Mouse (Mus musculus): ENCODE data around the gene Trappc6a. TPM values are rescaled to one million over a fixed set of nuclear protein-coding genes. Genes with fewer than 3 reads are reported as not detected.

The Trappc6a gene
- polyA plus RNA-seq, 1 experiment from 2014 or later: 89.0 TPM

DNA sequence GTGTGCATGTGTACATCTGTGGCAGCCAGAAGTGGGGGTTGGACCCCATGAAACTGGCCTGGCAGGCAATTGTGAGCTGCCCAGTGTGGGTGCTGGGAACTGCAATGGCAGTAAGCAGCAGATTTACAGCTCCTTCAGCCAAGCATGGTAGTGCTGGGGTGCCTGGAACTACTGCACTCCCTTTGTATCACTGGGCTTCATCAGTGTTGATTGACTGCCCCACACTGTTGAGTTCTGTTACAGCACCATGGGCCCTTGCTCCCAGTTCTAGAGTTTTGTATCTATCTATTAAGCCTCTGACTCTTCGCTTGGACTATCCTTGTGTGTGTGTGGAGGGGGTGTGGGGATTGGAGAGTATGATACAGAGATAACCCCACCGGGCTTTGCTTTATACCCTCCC lies 31.1 kb upstream of the Trappc6a start:
- H3K27ac ChIP-seq (ENCODE audit: low read length): no peak overlapping the region
- no peaks in the 10 kb centered on the region; the same call in 1 of the 2 replicates for H3K4me1 ChIP-seq (ENCODE audit: control insufficient read depth, insufficient read depth, low read length)
- WGBS: 57% methylated on average over 2 of the region's 2 CpGs
- no peak overlapping the region for H3K4me3 ChIP-seq (ENCODE audit: low read depth, low read length)
- no peak for ATAC-seq (ENCODE audit: insufficient number of reproducible peaks, insufficient read depth, low FRiP score, low read depth)
- no peaks in the 10 kb centered on the region for H3K9me3 ChIP-seq (ENCODE audit: control insufficient read depth, low read depth, low read length)
- no peaks in the 10 kb centered on the region for H3K36me3 ChIP-seq (ENCODE audit: control insufficient read depth, insufficient read depth, low read length)
- H3K9ac ChIP-seq (replicated peaks; ENCODE audit: low read depth, low read length): no peak overlapping the region
- peaks cover 6% of the 10 kb centered on the region; the same call in 1 of the 2 replicates for H3K27me3 ChIP-seq (ENCODE audit: control insufficient read depth, insufficient read depth, low read length)
- H3K4me2 ChIP-seq (replicated peaks; ENCODE audit: low read depth, low read length): no peak overlapping the region

DNA sequence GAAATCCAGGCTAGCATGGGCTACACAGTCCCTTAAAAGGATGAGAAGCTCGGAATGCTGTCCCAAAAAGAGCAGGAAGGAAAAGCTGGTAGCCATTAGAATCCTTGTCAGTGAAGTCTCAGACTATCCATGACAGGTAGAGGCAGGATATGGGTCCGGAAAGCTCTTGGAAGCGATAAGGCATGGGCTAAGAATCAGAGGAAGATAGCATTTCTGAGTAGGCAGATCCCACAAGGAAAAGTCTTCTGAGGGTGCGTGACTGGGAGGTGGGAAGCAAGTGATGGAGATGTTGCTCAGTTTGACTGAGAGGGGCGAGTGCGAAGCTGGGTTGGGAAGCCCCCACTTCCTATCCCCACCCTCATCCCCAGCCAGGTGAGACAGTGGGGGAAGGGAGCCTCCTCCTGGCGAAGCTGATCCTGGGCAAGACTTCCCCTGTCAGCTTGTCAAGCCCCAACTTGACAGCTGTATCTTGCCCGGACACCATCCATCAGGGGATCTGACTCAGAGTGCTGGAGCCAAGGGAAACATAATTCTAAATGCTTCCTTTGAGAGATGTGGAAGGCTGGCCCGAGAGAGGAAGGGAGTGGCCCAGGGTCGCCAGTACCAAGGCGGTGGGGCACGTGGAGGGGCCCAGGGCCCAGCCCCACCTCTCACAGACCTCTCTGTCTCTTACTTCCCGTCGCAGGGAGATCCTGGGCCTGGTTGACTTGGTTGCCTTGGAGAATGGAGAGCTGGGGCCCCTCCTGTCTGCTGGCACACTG lies 30.4 kb upstream of the Trappc6a start:
- H3K36me3 ChIP-seq (ENCODE audit: control insufficient read depth, insufficient read depth, low read length): no peaks in the 10 kb centered on the region
- no peak overlapping the region for H3K9ac ChIP-seq (replicated peaks; ENCODE audit: low read depth, low read length)
- H3K4me2 ChIP-seq (replicated peaks; ENCODE audit: low read depth, low read length): no peak overlapping the region
- peaks cover 3% of the 10 kb centered on the region; the same call in 1 of the 2 replicates for H3K27me3 ChIP-seq (ENCODE audit: control insufficient read depth, insufficient read depth, low read length)
- H3K9me3 ChIP-seq (ENCODE audit: control insufficient read depth, low read depth, low read length): no peaks in the 10 kb centered on the region
- 24% methylated on average over 14 of the region's 14 CpGs for whole genome bisulfite sequencing
- no peak for ATAC-seq (ENCODE audit: insufficient number of reproducible peaks, insufficient read depth, low FRiP score, low read depth)
- H3K27ac ChIP-seq (ENCODE audit: low read length): no peak overlapping the region
- no peaks in the 10 kb centered on the region; the same call in 1 of the 2 replicates for H3K4me1 ChIP-seq (ENCODE audit: control insufficient read depth, insufficient read depth, low read length)
- H3K4me3 ChIP-seq (ENCODE audit: low read depth, low read length): no peak overlapping the region

DNA sequence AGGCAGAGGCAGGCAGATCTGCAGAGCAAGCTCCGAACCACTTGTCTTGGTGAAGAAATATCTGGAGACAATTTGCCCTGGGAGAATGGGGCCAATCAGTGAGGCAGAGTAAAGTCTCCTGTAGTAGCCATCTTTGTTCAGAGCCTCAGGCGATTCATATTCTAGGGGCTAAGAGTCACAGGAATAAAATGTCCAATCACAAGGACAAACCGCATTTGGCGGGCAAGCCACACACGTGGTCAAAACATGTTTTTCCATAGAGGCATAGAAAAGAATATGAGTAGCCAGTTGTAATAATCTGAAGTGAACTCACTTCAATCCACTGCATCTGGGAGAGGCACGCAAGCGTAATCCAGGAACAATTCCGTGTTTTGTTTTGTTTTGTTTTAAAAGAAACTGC lies 24.9 kb upstream of the Trappc6a start:
- WGBS: 83% methylated on average over 8 of the region's 8 CpGs
- Histone ChIP-seq H3K9me3 (ENCODE audit: control insufficient read depth, low read depth, low read length) (no peaks in the 10 kb centered on the region), H3K4me2 (replicated peaks; ENCODE audit: low read depth, low read length) (no peak overlapping the region), H3K9ac (replicated peaks; ENCODE audit: low read depth, low read length) (no peak overlapping the region), H3K27me3 (ENCODE audit: control insufficient read depth, insufficient read depth, low read length) (0 out of 2 replicates have a peak, but pooled peaks cover 6% of the 10 kb centered on the region), H3K4me1 (ENCODE audit: control insufficient read depth, insufficient read depth, low read length) (no peaks in the 10 kb centered on the region), H3K36me3 (ENCODE audit: control insufficient read depth, insufficient read depth, low read length) (no peaks in the 10 kb centered on the region), H3K27ac (ENCODE audit: low read length) (no peak overlapping the region), H3K4me3 (ENCODE audit: low read depth, low read length) (no peak overlapping the region)
- no peak for ATAC-seq (ENCODE audit: insufficient number of reproducible peaks, insufficient read depth, low FRiP score, low read depth)

DNA sequence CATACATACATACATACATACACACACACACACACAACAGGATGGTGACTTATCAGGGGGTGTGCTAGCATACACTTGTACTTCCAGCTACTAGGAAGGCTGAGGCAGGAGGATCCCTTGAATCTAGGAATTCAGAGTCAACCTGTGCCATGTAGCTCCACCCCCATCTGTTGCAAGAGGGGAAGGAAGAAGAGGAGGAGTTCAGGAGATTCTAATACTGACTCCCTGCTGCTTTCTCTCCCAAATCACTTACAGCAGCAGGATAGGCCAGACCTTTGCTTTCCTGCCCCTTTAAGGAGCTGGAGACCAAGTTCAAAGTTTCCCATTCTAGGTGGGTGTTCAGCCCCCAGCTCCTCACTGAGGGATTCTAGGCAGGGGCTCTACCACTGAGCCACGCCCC lies 22.7 kb upstream of the Trappc6a start:
- no peaks in the 10 kb centered on the region for H3K36me3 ChIP-seq (ENCODE audit: control insufficient read depth, insufficient read depth, low read length)
- H3K4me2 ChIP-seq (replicated peaks; ENCODE audit: low read depth, low read length): no peak overlapping the region
- no peak for ATAC-seq (ENCODE audit: insufficient number of reproducible peaks, insufficient read depth, low FRiP score, low read depth)
- peaks cover 21% of the 10 kb centered on the region for H3K27me3 ChIP-seq (ENCODE audit: control insufficient read depth, insufficient read depth, low read length)
- no peaks in the 10 kb centered on the region for H3K4me1 ChIP-seq (ENCODE audit: control insufficient read depth, insufficient read depth, low read length)
- 83% methylated on average over 1 of the region's 1 CpGs for WGBS
- H3K9me3 ChIP-seq (ENCODE audit: control insufficient read depth, low read depth, low read length): no peaks in the 10 kb centered on the region
- H3K27ac ChIP-seq (ENCODE audit: low read length): no peak overlapping the region
- H3K9ac ChIP-seq (replicated peaks; ENCODE audit: low read depth, low read length): no peak overlapping the region
- H3K4me3 ChIP-seq (ENCODE audit: low read depth, low read length): no peak overlapping the region

DNA sequence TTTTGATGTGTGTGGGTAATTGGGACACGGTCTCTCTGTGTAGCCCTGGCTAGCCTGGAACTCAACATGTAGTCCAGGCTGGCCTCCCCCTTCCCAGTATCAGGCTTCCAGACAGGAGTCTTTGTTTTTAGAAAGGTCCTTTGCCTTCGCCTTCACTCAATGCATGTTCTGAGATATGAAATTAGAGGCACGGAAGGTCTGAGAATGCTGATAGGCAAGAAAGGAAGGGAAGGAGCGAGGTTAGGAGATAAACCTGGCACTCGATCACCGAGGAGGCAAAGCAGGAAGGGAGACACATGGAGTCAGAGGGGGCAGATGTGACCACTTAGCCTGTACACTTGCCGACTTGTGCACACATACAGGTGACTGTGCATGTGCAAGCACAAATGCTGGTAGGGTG lies 21.6 kb upstream of the Trappc6a start:
- no peak overlapping the region for H3K27ac ChIP-seq (ENCODE audit: low read length)
- ATAC-seq (ENCODE audit: insufficient number of reproducible peaks, insufficient read depth, low FRiP score, low read depth): no peak
- H3K4me3 ChIP-seq (ENCODE audit: low read depth, low read length): no peak overlapping the region
- 86% methylated on average over 7 of the region's 7 CpGs for WGBS
- H3K36me3 ChIP-seq (ENCODE audit: control insufficient read depth, insufficient read depth, low read length): no peaks in the 10 kb centered on the region
- H3K9ac ChIP-seq (replicated peaks; ENCODE audit: low read depth, low read length): no peak overlapping the region
- no peak overlapping the region for H3K4me2 ChIP-seq (replicated peaks; ENCODE audit: low read depth, low read length)
- no peaks in the 10 kb centered on the region for H3K4me1 ChIP-seq (ENCODE audit: control insufficient read depth, insufficient read depth, low read length)
- H3K27me3 ChIP-seq (ENCODE audit: control insufficient read depth, insufficient read depth, low read length): peaks cover 29% of the 10 kb centered on the region
- no peaks in the 10 kb centered on the region for H3K9me3 ChIP-seq (ENCODE audit: control insufficient read depth, low read depth, low read length)

DNA sequence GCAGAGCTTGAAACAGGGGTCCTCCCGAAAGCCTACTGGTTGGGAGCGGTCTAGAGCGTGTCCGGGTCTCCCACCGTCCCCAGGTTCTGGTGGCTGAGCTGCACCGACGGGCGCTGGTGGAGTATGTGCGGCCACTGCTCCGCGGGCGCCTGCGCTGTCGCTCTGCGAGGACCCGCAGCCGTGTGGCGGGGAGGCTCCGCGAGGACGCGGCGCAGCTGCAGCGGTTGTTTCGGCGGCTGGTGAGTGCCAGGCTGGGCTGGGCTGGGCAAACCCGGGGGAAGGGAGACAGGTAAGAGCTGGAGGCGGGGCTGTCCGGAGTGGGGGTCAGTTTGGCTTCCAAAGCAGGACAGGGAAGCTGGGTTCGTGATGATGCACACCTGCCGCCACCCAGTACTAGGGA lies 18.7 kb upstream of the Trappc6a start:
- 0 out of 2 replicates have a peak overlapping the region, but pooled peaks have one; percentile 23 for H3K4me2 ChIP-seq (replicated peaks; ENCODE audit: low read depth, low read length)
- H3K4me3 ChIP-seq (ENCODE audit: low read depth, low read length): peak overlapping the region; percentile 19; the same call in 1 of the 2 replicates
- no peak overlapping the region for H3K27ac ChIP-seq (ENCODE audit: low read length)
- ATAC-seq (ENCODE audit: insufficient number of reproducible peaks, insufficient read depth, low FRiP score, low read depth): no peak
- H3K9ac ChIP-seq (replicated peaks; ENCODE audit: low read depth, low read length): 0 out of 2 replicates have a peak overlapping the region, but pooled peaks have one; percentile 10
- peaks cover 30% of the 10 kb centered on the region for H3K27me3 ChIP-seq (ENCODE audit: control insufficient read depth, insufficient read depth, low read length)
- 6% methylated on average over 31 of the region's 31 CpGs for WGBS
- H3K36me3 ChIP-seq (ENCODE audit: control insufficient read depth, insufficient read depth, low read length): no peaks in the 10 kb centered on the region
- H3K9me3 ChIP-seq (ENCODE audit: control insufficient read depth, low read depth, low read length): no peaks in the 10 kb centered on the region
- no peaks in the 10 kb centered on the region for H3K4me1 ChIP-seq (ENCODE audit: control insufficient read depth, insufficient read depth, low read length)

DNA sequence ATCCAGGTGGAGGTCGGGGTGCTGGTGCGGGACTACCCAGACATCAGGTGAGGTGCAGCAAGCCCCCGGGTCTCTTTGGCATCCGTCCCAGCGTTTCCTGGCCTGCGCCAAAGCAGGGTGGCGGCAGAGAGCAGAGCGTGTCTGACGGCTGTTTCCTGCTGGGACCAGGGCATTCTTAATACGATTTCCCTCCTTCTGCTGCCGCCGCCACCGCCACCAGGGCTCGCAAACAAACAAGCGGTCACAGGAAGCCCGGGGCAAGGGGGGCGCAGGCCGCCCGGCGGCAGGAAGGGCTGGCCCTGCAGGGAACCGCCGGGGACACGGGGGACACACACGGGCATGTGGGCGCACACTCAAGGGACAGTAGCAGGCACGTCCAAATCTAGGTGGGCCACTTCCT lies 16.5 kb upstream of the Trappc6a start:
- H3K36me3 ChIP-seq (ENCODE audit: control insufficient read depth, insufficient read depth, low read length): no peaks in the 10 kb centered on the region
- ATAC-seq (ENCODE audit: insufficient number of reproducible peaks, insufficient read depth, low FRiP score, low read depth): 0 out of 2 replicates have a peak, but pooled peaks have one; percentile 25
- H3K27ac ChIP-seq (ENCODE audit: low read length): no peak overlapping the region
- peak overlapping the region; percentile 15; the same call in 1 of the 2 replicates for H3K4me3 ChIP-seq (ENCODE audit: low read depth, low read length)
- no peaks in the 10 kb centered on the region for H3K4me1 ChIP-seq (ENCODE audit: control insufficient read depth, insufficient read depth, low read length)
- peak overlapping the region; percentile 36 for H3K4me2 ChIP-seq (replicated peaks; ENCODE audit: low read depth, low read length)
- H3K27me3 ChIP-seq (ENCODE audit: control insufficient read depth, insufficient read depth, low read length): peaks cover 30% of the 10 kb centered on the region
- H3K9ac ChIP-seq (replicated peaks; ENCODE audit: low read depth, low read length): no peak overlapping the region
- no peaks in the 10 kb centered on the region for H3K9me3 ChIP-seq (ENCODE audit: control insufficient read depth, low read depth, low read length)
- WGBS: 2% methylated on average over 26 of the region's 26 CpGs

DNA sequence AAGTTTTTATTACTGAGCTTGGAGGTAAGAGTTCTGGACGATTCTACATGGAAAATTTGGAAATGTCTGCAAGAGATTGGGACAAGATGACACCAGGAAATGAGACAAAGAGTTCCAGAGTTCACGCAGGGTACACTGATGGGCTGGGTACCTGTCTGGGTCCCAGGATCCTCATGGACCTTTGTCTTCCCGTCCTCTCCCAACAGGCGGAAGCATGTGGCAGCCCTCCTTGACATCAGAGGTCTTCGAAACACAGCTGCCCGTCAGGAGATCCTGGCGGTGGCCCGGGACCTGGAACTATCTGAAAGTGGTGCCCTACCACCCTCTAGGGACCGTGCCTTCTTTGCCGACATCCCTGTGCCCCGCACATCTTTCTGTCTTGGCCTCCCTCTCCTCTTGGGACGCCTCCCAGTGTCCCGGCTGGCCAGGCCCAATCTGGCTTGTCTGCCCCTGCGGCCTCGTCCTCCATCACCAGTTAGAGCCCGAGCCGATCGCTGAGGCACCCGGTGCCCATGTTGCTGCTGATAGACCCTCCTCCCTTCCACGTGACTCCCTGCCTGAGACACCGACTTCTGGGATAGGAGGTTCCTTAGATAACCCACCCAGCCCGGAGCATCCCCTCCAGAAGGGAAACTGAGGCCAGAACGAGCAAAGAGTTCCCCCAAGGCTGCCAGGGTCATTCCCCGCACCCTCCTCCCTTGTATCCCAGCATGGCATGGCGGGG lies 13.3 kb upstream of the Trappc6a start:
- Histone ChIP-seq H3K36me3 (ENCODE audit: control insufficient read depth, insufficient read depth, low read length) (no peaks in the 10 kb centered on the region), H3K4me1 (ENCODE audit: control insufficient read depth, insufficient read depth, low read length) (no peaks in the 10 kb centered on the region), H3K4me3 (ENCODE audit: low read depth, low read length) (no peak overlapping the region), H3K27ac (ENCODE audit: low read length) (no peak overlapping the region), H3K9ac (replicated peaks; ENCODE audit: low read depth, low read length) (no peak overlapping the region), H3K9me3 (ENCODE audit: control insufficient read depth, low read depth, low read length) (no peaks in the 10 kb centered on the region), H3K27me3 (ENCODE audit: control insufficient read depth, insufficient read depth, low read length) (peaks cover 11% of the 10 kb centered on the region), H3K4me2 (replicated peaks; ENCODE audit: low read depth, low read length) (no peak overlapping the region)
- 84% methylated on average over 25 of the region's 25 CpGs for WGBS
- ATAC-seq (ENCODE audit: insufficient number of reproducible peaks, insufficient read depth, low FRiP score, low read depth): no peak
